Mouse (Mus musculus) liver, embryonic 15.5 days (tissue): Measurements from ENCODE around the gene Cdc20b. TPM values are rescaled to one million over a fixed set of nuclear protein-coding genes. Genes with fewer than 3 reads are reported as not detected.
A peak's percentile ranks its signal among the peaks of the same experiment; 100 is the strongest.

Experiments used
- ATAC-seq: fragments of 200-750 bp; cut with Nextera tagmentation; 2 replicates; pipeline ENCODE4 v1.8.0; 2017; ENCODE audit warnings: moderate number of reproducible peaks, mild to moderate bottlenecking, moderate library complexity; ENCODE audit not compliant: insufficient read depth
- H3K27ac ChIP-seq: fragments of 300-500 bp; sonication (generic); replicated peaks from 2 replicates; pipeline ENCODE4 v1.5.1; 2015; ENCODE audit warnings: mild to moderate bottlenecking, inconsistent platforms
- H3K27me3 ChIP-seq: fragments of 300-500 bp; sonication (generic); 2 replicates; pipeline ENCODE4 v1.6.1; 2015; ENCODE audit warnings: mild to moderate bottlenecking, inconsistent platforms
- H3K36me3 ChIP-seq: fragments of 300-500 bp; sonication (generic); replicated peaks from 2 replicates; pipeline ENCODE4 v1.6.1; 2015; ENCODE audit warnings: moderate library complexity, mild to moderate bottlenecking, inconsistent platforms
- H3K4me1 ChIP-seq: fragments of 300-500 bp; sonication (generic); replicated peaks from 2 replicates; pipeline ENCODE4 v1.6.1; 2015; ENCODE audit warnings: inconsistent platforms
- H3K4me2 ChIP-seq: fragments of 300-500 bp; sonication (generic); 2 replicates; pipeline ENCODE4 v1.6.1; 2015; ENCODE audit warnings: moderate library complexity, mild to moderate bottlenecking, inconsistent platforms
- H3K4me3 ChIP-seq: fragments of 300-500 bp; sonication (generic); replicated peaks from 2 replicates; pipeline ENCODE4 v1.5.1; 2015; ENCODE audit warnings: mild to moderate bottlenecking, inconsistent platforms
- H3K9ac ChIP-seq: fragments of 300-500 bp; sonication (generic); 2 replicates; pipeline ENCODE4 v1.6.1; 2015; ENCODE audit warnings: moderate library complexity, mild to moderate bottlenecking, inconsistent platforms
- H3K9me3 ChIP-seq: fragments of 300-500 bp; sonication (generic); replicated peaks from 2 replicates; pipeline ENCODE4 v1.6.1; 2016; ENCODE audit warnings: inconsistent platforms
- whole genome bisulfite sequencing: fragments of 180-500 bp; shearing (Covaris S2); methylation state at CpG from one replicate; pipeline ENCODE4 v1.1.7; 2015; ENCODE audit warnings: mixed read lengths; ENCODE audit not compliant: insufficient replicate concordance; 5-methylcytosine and 5-hydroxymethylcytosine counted together
- microRNA counts: library from miRNA; unstranded; fragments of <30 nt; microRNA quantifications from one replicate; lab custom pipeline; 2016
- microRNA-seq: library from miRNA; unstranded; fragments of <30 nt; microRNA quantifications from one replicate; pipeline ENCODE4, GENCODE M21; 2016
- polyA plus RNA-seq: library from polyadenylated mRNA; unstranded; fragments of >200 nt; fragmentation: Nextera tagmentation; extraction: Ambion mirVana; gene quantifications from 2 replicates; pipeline ENCODE4 v1.2.1, GENCODE M21; 2015

Cdc20b gene
- polyA plus RNA-seq, 1 experiment from 2014 or later, result not detected

GRCm38 (mm10) chr13:113101804-113102203, 66.9 kb downstream of the Cdc20b start:
- no peak overlapping the region for H3K4me2 ChIP-seq
- H3K27ac ChIP-seq, result no peak overlapping the region
- no peak for ATAC-seq
- no peaks in the 10 kb centered on the region for H3K9me3 ChIP-seq
- H3K27me3 ChIP-seq, result no peaks in the 10 kb centered on the region
- H3K36me3 ChIP-seq, result no peaks in the 10 kb centered on the region
- H3K4me1 ChIP-seq, result no peaks in the 10 kb centered on the region
- H3K9ac ChIP-seq, result no peak overlapping the region
- 36% methylated on average over 10 of the region's 10 CpGs for WGBS
- no peak overlapping the region for H3K4me3 ChIP-seq

DNA sequence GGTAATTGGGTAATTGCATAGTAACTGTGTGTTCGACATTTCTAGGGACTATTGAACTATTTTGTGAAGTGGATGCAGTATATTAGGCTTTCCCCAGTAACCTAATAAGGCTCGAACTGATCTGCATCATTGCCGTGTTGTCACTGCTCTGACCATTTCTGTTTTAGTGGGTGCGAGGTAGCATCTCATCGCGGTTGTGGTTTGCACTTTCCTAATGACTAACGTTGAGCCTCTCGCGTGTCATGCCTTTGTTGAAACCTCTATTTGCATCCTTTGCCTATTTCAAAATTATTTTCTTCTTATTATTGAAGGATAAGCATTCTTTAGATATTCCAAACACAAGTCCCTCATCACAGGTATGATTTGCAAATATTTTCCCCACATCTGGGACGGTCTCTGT, 69.8 kb downstream of the Cdc20b start:
- no peak for ATAC-seq
- 70% methylated on average over 10 of the region's 10 CpGs for WGBS
- Histone ChIP-seq H3K27me3 (no peaks in the 10 kb centered on the region), H3K4me2 (no peak overlapping the region), H3K27ac (no peak overlapping the region), H3K4me3 (no peak overlapping the region), H3K4me1 (no peaks in the 10 kb centered on the region), H3K9me3 (no peaks in the 10 kb centered on the region), H3K9ac (no peak overlapping the region), H3K36me3 (no peaks in the 10 kb centered on the region)

DNA sequence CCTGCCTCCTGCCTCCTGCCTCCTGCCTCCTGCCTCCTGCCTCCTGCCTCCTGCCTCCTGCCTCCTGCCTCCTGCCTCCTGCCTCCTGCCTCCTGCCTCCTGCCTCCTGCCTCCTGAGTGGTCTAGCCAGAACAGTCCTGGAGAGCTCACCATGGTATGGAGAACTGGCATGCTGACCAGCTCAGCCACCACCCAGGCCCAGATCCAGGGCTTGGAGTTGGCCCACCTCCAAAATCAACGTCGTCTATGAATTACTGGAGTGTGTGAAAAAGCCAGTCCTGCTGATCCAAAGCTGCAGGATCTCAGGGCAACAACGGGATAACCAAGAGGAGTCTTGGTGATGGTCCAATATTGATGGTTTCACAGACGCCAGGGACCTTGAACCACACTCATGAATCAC, 84.1 kb downstream of the Cdc20b start:
- no peak overlapping the region for H3K27ac ChIP-seq
- ATAC-seq, result no peak
- 63% methylated on average over 4 of the region's 4 CpGs for WGBS
- no peaks in the 10 kb centered on the region for H3K9me3 ChIP-seq
- H3K36me3 ChIP-seq, result no peaks in the 10 kb centered on the region
- no peak overlapping the region for H3K4me3 ChIP-seq
- no peak overlapping the region for H3K9ac ChIP-seq
- H3K27me3 ChIP-seq, result no peaks in the 10 kb centered on the region
- no peak overlapping the region for H3K4me2 ChIP-seq
- no peaks in the 10 kb centered on the region for H3K4me1 ChIP-seq

GRCm38 (mm10) chr13:113120324-113121237, 85.7 kb downstream of the Cdc20b start:
- Histone ChIP-seq H3K9me3 (no peaks in the 10 kb centered on the region), H3K27ac (no peak overlapping the region), H3K4me2 (no peak overlapping the region), H3K4me3 (no peak overlapping the region), H3K27me3 (no peaks in the 10 kb centered on the region), H3K9ac (no peak overlapping the region), H3K36me3 (no peaks in the 10 kb centered on the region), H3K4me1 (no peaks in the 10 kb centered on the region)
- ATAC-seq, result no peak
- 62% methylated on average over 17 of the region's 17 CpGs for WGBS

GRCm38 (mm10) chr13:113121326-113121725, 86.4 kb downstream of the Cdc20b start:
- Histone ChIP-seq H3K36me3 (no peaks in the 10 kb centered on the region), H3K4me3 (no peak overlapping the region), H3K9ac (no peak overlapping the region), H3K4me2 (no peak overlapping the region), H3K27ac (no peak overlapping the region), H3K27me3 (no peaks in the 10 kb centered on the region), H3K9me3 (no peaks in the 10 kb centered on the region), H3K4me1 (no peaks in the 10 kb centered on the region)
- no peak for ATAC-seq
- WGBS, result 79% methylated on average over 14 of the region's 14 CpGs

DNA sequence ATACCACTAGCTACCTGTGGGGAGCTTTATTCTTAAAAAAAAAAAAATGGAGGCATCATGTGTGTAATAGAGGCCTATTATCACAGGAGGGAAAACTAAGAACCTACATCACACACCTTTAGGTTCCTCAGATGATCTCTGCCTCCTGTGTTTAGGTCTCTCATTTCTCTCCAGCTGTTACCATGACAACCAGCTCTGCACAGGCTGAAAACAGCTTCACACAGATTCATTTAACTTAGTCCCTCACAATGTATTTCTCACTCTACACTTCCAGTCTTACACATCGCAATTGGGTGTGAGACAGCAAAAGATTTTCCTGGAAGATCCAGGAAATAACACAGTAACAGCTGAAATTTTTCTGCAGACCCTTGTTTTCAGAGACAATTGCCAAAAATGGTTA, 95.1 kb downstream of the Cdc20b start:
- Histone ChIP-seq H3K36me3 (no peaks in the 10 kb centered on the region), H3K9me3 (no peaks in the 10 kb centered on the region), H3K27me3 (no peaks in the 10 kb centered on the region), H3K4me3 (no peak overlapping the region), H3K27ac (no peak overlapping the region), H3K9ac (no peak overlapping the region), H3K4me2 (no peak overlapping the region), H3K4me1 (no peaks in the 10 kb centered on the region)
- ATAC-seq, result no peak
- WGBS, result 83% methylated on average over 1 of the region's 1 CpGs

GRCm38 (mm10) chr13:113139597-113139996, 104.7 kb downstream of the Cdc20b start:
- Histone ChIP-seq H3K36me3 (no peaks in the 10 kb centered on the region), H3K4me3 (no peak overlapping the region), H3K9ac (no peak overlapping the region), H3K27ac (no peak overlapping the region), H3K4me2 (no peak overlapping the region), H3K9me3 (no peaks in the 10 kb centered on the region), H3K4me1 (no peaks in the 10 kb centered on the region), H3K27me3 (no peaks in the 10 kb centered on the region)
- no peak for ATAC-seq
- 62% methylated on average over 1 of the region's 1 CpGs for WGBS

MicroRNA genes within 50 kb of the gene (microRNA counts, 519-probe panel; counts per million panel counts)
- microRNA mmu-miR-449a (lab: Ali Mortazavi, UCI), result 2,549 counts per million, percentile 47 among the panel's probes with 10 or more counts
- not detected for microRNA mmu-miR-449b (lab: Ali Mortazavi, UCI)
- microRNA mmu-miR-449c (lab: Ali Mortazavi, UCI), result not detected

Small RNA genes lying within 50 kb of the gene (microRNA-seq; reads per million reads assigned to microRNA genes)
- gene Mir449a (197 reads per million, percentile 60 among the genes with 10 or more reads in this experiment), gene Mir449b (not detected), gene Mir449c (not detected)

Other genes with a start within 250 kb of the Cdc20b start
- 42.1 and 45.6 TPM in 2 replicates for gene Plpp1, start 234.3 kb upstream of the Cdc20b start, polyA plus RNA-seq
- 30.5 and 31.4 TPM in 2 replicates for gene Mtrex, start 107.7 kb upstream of the Cdc20b start, polyA plus RNA-seq
- 6.1 and 6.3 TPM in 2 replicates for gene Dhx29, start 107.7 kb upstream of the Cdc20b start, polyA plus RNA-seq
- gene Ccno, start 47.3 kb upstream of the Cdc20b start, polyA plus RNA-seq, result 0.15 and 0.48 TPM in 2 replicates
- not detected in 2 replicates for gene Mcidas, start 41.3 kb upstream of the Cdc20b start, polyA plus RNA-seq
- gene Gpx8, start 11.3 kb downstream of the Cdc20b start, polyA plus RNA-seq, result 5.7 and 6.7 TPM in 2 replicates
- gene Gzma, start 65.9 kb downstream of the Cdc20b start, polyA plus RNA-seq, result 2.2 and 2.3 TPM in 2 replicates
- 0.58 and 0.61 TPM in 2 replicates for gene Esm1, start 174.5 kb downstream of the Cdc20b start, polyA plus RNA-seq
- not detected in 2 replicates for gene Gzmk, start 190.8 kb downstream of the Cdc20b start, polyA plus RNA-seq